Mouse (Mus musculus): ENCODE measurements around the gene Clec2g. TPM values are rescaled to one million over a fixed set of nuclear protein-coding genes. Genes with fewer than 3 reads are reported as not detected.
"Not testable (repeated sequence)": the region's sequence is repeated elsewhere in the genome, so short reads cannot be mapped to it uniquely, and the experiment has no call there.

Clec2g gene
- not detected in 2 replicates for polyA plus RNA-seq (2015; fragmentation: Nextera tagmentation; extraction: Ambion mirVana)

DNA sequence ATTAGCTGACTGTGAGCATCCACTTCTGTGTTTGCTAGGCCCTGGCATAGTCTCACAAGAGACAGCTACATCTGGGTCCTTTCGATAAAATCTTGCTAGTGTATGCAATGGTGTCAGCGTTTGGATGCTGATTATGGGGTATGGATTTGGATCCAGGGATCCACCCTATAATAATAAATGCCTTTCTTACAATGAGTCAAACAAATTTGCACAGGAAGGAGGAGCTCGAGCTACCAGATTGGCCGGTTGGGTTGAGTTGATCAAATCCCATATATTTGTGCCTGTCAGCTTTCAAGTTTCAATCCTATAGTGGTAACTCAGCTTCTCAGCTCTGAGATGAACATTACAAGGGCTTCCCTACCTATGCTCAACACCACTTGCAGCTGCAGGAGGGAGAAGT, at the start of gene Clec2g:
Clec2g (plus strand) TSS at position 301 of the 400 bp plus-strand sequence.
- H3K9ac ChIP-seq (replicated peaks); H3K4me3 ChIP-seq (replicated peaks); H3K4me2 ChIP-seq; H3K27ac ChIP-seq (replicated peaks); ATAC-seq (ENCODE audit: low FRiP score); H3K9me3 ChIP-seq (replicated peaks); H3K36me3 ChIP-seq; H3K27me3 ChIP-seq (replicated peaks); H3K4me1 ChIP-seq: not testable (repeated sequence)
- 94% methylated on average over 4 of the region's 4 CpGs for WGBS

GRCm38 (mm10) chr6:128887091-128887790, 46.9 kb upstream of the Clec2g start, which contains the start of gene Clec2i:
Gene Clec2i (plus strand): TSS chr6:128887588.
- 89% methylated on average over 6 of the region's 6 CpGs for WGBS
- not testable (repeated sequence) for H3K4me3 ChIP-seq (replicated peaks); H3K9ac ChIP-seq (replicated peaks); H3K27me3 ChIP-seq (replicated peaks); H3K4me2 ChIP-seq; ATAC-seq (ENCODE audit: low FRiP score); H3K4me1 ChIP-seq; H3K9me3 ChIP-seq (replicated peaks); H3K36me3 ChIP-seq; H3K27ac ChIP-seq (replicated peaks)

GRCm38 (mm10) chr6:128888834-128889233, 45.3 kb upstream of the Clec2g start:
- H3K4me2 ChIP-seq: no peak overlapping the region
- no peaks in the 10 kb centered on the region for H3K36me3 ChIP-seq
- no peak overlapping the region for H3K4me3 ChIP-seq (replicated peaks)
- H3K9ac ChIP-seq (replicated peaks): no peak overlapping the region
- ATAC-seq (ENCODE audit: low FRiP score): no peak
- WGBS: 83% methylated on average over 5 of the region's 5 CpGs
- H3K27me3 ChIP-seq (replicated peaks): no peaks in the 10 kb centered on the region
- no peak overlapping the region for H3K27ac ChIP-seq (replicated peaks)
- no peaks in the 10 kb centered on the region for H3K4me1 ChIP-seq
- no peaks in the 10 kb centered on the region for H3K9me3 ChIP-seq (replicated peaks)

DNA sequence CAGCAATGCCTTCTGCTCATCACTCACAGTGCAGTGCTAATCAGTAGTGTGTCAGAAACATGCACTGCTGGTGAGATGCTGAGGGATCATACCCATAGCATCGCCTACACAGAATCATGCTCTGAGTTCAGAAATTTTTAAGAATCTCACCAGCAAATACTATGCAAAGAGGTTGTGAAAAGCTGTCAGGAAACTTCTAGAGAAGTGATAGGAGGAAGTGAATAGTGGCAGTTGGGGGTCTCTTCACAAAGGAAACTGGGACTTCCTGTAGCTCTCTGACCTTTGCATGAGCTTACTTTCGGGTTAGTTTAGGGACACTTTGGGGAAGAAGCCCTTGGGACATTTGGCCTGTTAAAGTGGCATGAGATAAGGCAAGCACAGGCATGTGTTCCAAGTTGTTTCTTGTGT, 43.2 kb upstream of the Clec2g start, which contains the start of gene BC035044:
BC035044 (minus strand) TSS at position 179 of the 408 bp plus-strand sequence.
- H3K9ac ChIP-seq (replicated peaks): no peak within 1 kb of the TSS
- no peak for ATAC-seq (ENCODE audit: low FRiP score)
- H3K27ac ChIP-seq (replicated peaks): no peak within 1 kb of the TSS
- H3K9me3 ChIP-seq (replicated peaks): no peaks in the 10 kb centered on the region
- H3K4me2 ChIP-seq: no peak within 1 kb of the TSS
- no peaks in the 10 kb centered on the region for H3K27me3 ChIP-seq (replicated peaks)
- H3K4me1 ChIP-seq: no peaks in the 10 kb centered on the region
- H3K36me3 ChIP-seq: no peaks in the 10 kb centered on the region
- 88% methylated on average over 2 of the region's 2 CpGs for WGBS
- H3K4me3 ChIP-seq (replicated peaks): no peak within 1 kb of the TSS

DNA sequence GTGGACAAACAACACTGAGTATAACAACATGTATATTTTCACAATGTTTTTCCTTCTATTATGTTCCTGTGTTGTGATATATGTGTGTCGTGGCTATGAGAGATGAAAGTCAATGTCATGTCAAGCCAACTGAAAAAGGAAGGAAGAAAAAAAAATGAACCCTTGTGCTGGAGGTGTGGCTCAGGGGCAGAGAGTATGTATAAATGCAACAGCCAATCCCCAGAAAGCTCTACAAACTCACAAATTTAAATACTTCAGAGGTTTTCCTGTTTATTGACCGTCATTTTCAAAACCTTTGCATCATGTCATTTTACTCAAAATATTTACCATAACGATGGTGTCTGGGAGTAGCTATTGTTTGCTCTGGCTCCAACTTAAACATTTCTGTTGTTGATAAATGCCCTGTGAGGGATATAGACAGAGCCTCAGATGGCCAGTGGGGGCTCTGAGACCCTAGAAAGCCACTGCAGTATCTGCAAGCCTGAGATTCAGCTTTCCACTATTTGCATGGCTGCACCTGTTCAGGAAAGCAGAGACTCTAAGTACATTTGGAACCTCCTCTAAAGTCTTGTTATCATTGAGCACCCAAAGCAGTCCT, 38.7 kb upstream of the Clec2g start:
- Histone ChIP-seq H3K4me2 (no peak overlapping the region), H3K9ac (replicated peaks) (no peak overlapping the region), H3K27ac (replicated peaks) (no peak overlapping the region), H3K4me3 (replicated peaks) (no peak overlapping the region), H3K9me3 (replicated peaks) (no peaks in the 10 kb centered on the region), H3K27me3 (replicated peaks) (no peaks in the 10 kb centered on the region), H3K4me1 (no peaks in the 10 kb centered on the region), H3K36me3 (no peaks in the 10 kb centered on the region)
- 83% methylated on average over 3 of the region's 3 CpGs for WGBS
- ATAC-seq (ENCODE audit: low FRiP score): no peak

- Histone ChIP-seq H3K4me3 (replicated peaks) (no peak overlapping the region), H3K27me3 (replicated peaks) (no peaks in the 10 kb centered on the region), H3K4me1 (no peaks in the 10 kb centered on the region), H3K36me3 (no peaks in the 10 kb centered on the region), H3K4me2 (no peak overlapping the region), H3K9ac (replicated peaks) (no peak overlapping the region), H3K9me3 (replicated peaks) (no peaks in the 10 kb centered on the region), H3K27ac (replicated peaks) (no peak overlapping the region)
- WGBS: 92% methylated on average over 2 of the region's 2 CpGs
- no peak for ATAC-seq (ENCODE audit: low FRiP score)
Measured at GRCm38 (mm10) chr6:128900044-128900443, 34.1 kb upstream of the Clec2g start.

- H3K27ac ChIP-seq (replicated peaks); H3K4me2 ChIP-seq; H3K4me1 ChIP-seq; ATAC-seq (ENCODE audit: low FRiP score); H3K4me3 ChIP-seq (replicated peaks); H3K9me3 ChIP-seq (replicated peaks); H3K9ac ChIP-seq (replicated peaks); H3K36me3 ChIP-seq; H3K27me3 ChIP-seq (replicated peaks): not testable (repeated sequence)
- 91% methylated on average over 6 of the region's 6 CpGs for WGBS
Measured at GRCm38 (mm10) chr6:128900796-128901552, 33.2 kb upstream of the Clec2g start.

DNA sequence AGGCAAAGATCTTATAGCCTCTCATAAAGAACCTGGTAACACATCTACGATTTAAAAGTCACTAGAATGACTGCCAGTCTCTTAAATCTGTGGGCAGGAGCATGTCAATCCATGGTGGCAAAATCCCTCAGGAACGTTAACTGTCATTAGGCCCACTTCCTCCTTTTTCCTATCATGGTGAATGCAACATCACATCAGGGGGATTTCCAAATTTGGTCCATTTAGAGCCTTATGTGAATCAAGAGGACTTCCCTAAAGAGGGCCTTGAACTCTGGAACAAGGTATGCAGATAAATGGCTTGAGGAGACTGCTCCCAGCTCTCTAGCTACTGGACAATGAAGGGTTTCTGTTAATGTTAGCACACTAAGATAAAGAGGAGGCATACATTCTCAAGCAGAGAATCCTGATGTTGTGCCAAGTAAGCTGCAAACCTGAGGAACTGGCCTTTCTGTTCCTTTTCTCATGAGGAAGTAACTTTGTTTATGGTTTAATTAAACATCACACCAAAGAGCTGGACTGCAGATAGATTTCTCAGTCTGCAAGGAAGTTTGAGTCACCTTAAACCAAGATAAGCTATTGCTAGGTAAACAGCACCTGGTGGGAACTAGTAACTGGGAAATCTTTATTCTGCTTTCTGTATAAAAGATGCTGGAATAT, 20.5 kb upstream of the Clec2g start:
- no peaks in the 10 kb centered on the region for H3K27me3 ChIP-seq (replicated peaks)
- H3K27ac ChIP-seq (replicated peaks): no peak overlapping the region
- no peak for ATAC-seq (ENCODE audit: low FRiP score)
- H3K36me3 ChIP-seq: no peaks in the 10 kb centered on the region
- H3K4me1 ChIP-seq: no peaks in the 10 kb centered on the region
- H3K9ac ChIP-seq (replicated peaks): no peak overlapping the region
- H3K9me3 ChIP-seq (replicated peaks): no peaks in the 10 kb centered on the region
- WGBS: 90% methylated on average over 2 of the region's 2 CpGs
- H3K4me2 ChIP-seq: no peak overlapping the region
- H3K4me3 ChIP-seq (replicated peaks): no peak overlapping the region

- ATAC-seq (ENCODE audit: low FRiP score): no peak
- Histone ChIP-seq H3K9me3 (replicated peaks) (no peaks in the 10 kb centered on the region), H3K9ac (replicated peaks) (no peak overlapping the region), H3K27me3 (replicated peaks) (no peaks in the 10 kb centered on the region), H3K4me3 (replicated peaks) (no peak overlapping the region), H3K36me3 (no peaks in the 10 kb centered on the region), H3K4me2 (no peak overlapping the region), H3K4me1 (no peaks in the 10 kb centered on the region), H3K27ac (replicated peaks) (no peak overlapping the region)
- 94% methylated on average over 2 of the region's 2 CpGs for WGBS
Measured at GRCm38 (mm10) chr6:128917322-128917721, 16.9 kb upstream of the Clec2g start.

GRCm38 (mm10) chr6:128933050-128933449, 1.1 kb upstream of the Clec2g start:
- no peaks in the 10 kb centered on the region for H3K4me1 ChIP-seq
- no peak overlapping the region for H3K4me3 ChIP-seq (replicated peaks)
- no peaks in the 10 kb centered on the region for H3K27me3 ChIP-seq (replicated peaks)
- WGBS: 89% methylated on average over 2 of the region's 2 CpGs
- H3K9me3 ChIP-seq (replicated peaks): no peaks in the 10 kb centered on the region
- ATAC-seq (ENCODE audit: low FRiP score): no peak
- H3K9ac ChIP-seq (replicated peaks): no peak overlapping the region
- H3K36me3 ChIP-seq: no peaks in the 10 kb centered on the region
- no peak overlapping the region for H3K4me2 ChIP-seq
- no peak overlapping the region for H3K27ac ChIP-seq (replicated peaks)

DNA sequence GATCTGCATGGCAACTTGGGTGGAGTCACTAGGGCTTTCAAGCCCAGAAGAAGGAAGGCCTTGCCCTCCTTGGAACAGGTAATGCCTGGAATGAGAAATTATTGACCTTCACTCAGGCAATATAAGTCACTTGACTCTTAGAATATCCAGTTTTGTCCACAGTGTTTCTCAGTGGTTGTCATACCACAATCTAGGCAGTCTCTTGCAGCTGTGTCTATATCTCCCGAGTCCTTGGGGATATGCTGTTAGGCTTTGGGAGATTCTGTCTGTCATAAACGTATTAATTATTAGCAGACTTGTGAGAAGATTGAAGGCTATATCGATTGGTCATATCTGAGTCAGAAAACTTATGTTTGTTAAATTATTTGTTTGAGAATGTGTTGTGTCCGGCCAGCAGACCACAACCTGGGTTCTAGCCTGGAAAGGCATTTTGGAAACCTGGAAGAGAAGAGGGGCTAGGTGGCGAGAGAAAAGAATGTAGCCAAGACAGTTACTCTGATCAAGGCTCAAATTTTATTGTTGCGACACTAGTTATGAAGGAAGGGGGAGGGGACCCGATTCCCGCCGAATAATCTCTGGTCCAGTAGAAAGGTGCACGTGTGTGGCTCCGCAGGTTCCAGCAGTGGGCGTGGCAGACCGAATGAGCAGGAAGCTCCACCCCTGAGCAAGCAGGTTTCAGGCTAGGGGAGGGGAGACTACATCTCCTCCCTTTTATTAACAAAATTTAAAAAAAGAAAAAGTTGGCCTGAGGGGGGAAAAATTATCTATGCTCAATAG, 1.9 kb downstream of the Clec2g start:
- 93% methylated on average over 4 of the region's 13 CpGs for WGBS
- not testable (repeated sequence) for H3K27me3 ChIP-seq (replicated peaks)

More for the DNA sequence above, 1.9 kb downstream of the Clec2g start:
- H3K36me3 ChIP-seq; ATAC-seq (ENCODE audit: low FRiP score); H3K9ac ChIP-seq (replicated peaks); H3K4me1 ChIP-seq; H3K4me2 ChIP-seq; H3K4me3 ChIP-seq (replicated peaks); H3K27ac ChIP-seq (replicated peaks); H3K9me3 ChIP-seq (replicated peaks): not testable (repeated sequence)

Measured in neural tube, embryonic 15.5 days (tissue).